Mouse (Mus musculus): Measurements from ENCODE around the gene Pi4kb. TPM values are rescaled to one million over a fixed set of nuclear protein-coding genes. Genes with fewer than 3 reads are reported as not detected.
"Not testable (repeated sequence)": the region's sequence is repeated elsewhere in the genome, so short reads cannot be mapped to it uniquely, and the experiment has no call there.

Gene Pi4kb
- polyA plus RNA-seq, 3 experiments from 2014 or later = 9.1 to 12.7 (median 10.6) TPM

DNA sequence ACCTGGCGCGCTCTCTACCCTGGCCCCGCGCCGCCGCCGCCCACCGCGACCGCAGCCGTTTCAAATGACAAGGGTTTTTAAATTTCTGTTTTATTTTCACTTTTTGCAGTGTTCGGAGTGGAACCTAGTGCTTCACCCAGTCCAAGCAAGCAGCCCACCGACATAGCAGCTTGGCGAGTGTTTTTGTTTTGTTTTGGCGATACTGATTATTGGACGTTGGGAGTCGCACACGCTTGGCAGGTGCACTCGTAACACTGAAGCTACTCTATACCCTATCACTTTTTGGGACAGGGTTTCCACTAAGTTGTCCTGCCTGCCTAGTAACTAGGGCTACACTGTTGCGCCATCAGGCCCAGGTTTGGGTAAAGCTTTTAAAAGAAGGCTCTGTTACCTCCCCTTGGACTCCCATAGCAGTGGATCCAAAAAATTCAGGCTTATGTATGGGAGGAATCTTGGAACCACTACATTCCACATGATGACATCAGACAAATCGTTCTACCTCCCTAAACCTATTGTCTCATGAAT, 42.1 kb downstream of the Pi4kb start:
- ATAC-seq = no peak

DNA sequence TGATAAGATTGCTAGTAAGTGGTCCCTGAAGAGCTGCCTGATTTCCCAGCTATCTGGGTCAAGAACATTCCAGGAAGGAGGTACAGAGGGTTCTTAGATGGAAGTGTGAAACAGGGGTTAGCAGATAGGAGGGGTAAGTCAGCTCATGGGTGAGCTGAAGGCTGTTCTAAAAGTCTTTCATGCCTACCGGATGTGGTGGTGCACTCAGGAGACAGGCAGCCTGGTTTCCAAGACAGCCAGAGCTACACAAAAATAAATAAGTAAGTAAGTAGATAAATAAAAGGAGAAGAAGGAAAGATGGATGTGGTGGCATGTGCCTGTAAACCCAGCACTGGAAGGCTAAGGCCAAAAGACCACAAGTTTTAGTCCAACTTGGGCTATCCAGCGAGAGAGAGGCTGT, 44.2 kb downstream of the Pi4kb start:
- ATAC-seq = peak; percentile 15

DNA sequence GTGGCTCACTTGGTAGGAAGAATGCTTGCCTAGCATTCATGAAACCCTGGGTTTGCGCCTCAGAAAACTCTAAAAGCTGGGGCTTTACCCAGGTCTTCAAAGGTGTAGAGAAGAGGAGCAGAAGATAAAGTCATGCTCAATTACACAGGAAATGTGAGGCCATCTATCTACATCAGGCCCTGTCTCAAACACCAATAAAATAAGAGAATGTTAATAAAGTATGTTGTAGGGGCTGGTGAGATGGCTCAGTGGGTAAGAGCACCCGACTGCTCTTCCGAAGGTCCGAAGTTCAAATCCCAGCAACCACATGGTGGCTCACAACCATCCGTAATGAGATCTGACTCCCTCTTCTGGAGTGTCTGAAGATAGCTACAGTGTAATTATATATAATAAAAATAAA, 46.4 kb downstream of the Pi4kb start:
- not testable (repeated sequence) for ATAC-seq

DNA sequence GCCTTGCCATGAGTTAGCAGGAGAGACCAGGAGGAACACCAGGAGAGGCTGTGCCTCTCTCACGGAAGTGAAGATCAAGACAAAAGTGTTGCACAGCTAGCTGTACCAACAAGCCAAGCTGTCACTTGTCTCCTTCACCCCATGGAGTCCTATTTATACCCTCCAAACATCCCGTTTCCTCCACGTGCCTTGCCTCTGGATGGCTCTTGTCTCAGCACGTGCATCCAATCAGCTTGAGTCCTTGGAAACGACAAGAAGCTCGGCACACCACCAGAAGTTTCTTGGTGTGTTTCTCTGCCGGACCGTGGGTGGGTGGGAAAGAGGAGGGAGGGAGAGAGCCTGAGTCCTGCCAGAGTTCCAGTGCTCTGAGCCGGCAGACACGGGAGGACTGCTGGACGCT, 50.0 kb downstream of the Pi4kb start:
- no peak for ATAC-seq

DNA sequence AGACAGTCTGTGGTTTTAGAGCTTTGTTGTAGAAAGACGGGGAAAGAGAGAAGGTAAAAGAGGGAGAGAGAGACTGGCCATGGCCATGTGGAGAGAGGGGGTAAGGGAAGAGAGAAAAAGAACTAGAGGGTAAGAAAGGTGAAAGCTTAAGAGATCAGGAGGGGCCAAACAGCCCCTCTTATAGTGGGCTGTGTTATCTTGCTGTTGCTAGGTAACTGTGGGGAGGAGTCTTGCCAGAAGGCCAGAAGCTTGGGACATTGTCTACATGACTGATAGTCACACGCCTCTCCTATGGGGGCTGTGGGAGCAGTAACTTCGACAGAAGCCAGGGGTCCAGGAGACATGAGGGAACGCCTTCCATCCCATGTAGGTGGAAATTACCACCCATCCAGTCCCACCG, 50.7 kb downstream of the Pi4kb start:
- ATAC-seq = no peak

DNA sequence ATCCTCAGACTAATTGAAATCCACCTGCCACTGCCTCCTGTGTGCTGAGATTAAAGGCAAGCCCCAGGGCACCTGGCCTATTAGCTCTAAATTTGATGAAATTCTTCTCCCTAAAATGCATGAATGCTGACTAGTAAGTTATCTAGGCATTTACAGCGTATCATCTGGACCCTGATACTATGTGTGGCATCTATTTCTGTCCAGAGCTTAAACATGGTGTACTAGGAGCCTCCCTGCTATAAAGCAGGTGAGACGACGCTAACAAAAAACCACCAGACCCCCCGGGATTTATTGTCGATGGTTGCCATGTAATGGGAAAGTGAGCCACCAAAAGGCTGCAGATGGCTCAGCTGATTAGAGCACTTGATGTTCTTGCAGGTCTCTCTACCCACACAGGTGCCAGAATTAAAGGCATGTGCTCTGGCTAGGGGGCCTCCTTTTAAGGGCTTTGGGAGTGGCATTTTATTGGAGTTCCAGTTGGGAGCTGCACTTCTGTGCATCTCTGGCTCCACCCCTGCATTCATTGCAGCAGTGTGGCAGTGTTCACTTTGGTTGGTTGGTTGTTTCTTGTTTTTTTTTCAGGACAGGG, 52.6 kb downstream of the Pi4kb start:
- no peak for ATAC-seq

DNA sequence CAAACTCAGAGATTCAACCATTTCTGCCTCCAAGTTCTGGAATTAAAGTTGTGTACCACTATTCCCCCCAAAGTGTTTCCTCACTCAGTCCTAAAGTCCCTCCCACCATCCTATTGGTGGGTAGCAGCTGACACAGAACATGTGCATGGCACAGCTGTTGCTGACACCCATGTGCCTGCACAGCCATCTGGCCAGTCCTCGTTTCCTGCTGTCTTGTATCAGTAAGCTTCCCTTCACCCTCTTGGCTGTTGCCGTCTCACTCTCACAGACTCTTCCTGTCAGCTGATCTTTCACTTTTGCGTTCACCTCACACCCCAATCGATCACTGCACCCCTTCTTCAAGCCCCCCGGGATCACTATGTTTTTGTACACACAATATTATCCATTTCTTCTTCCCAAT, 53.2 kb downstream of the Pi4kb start:
- ATAC-seq = peak; percentile 87

DNA sequence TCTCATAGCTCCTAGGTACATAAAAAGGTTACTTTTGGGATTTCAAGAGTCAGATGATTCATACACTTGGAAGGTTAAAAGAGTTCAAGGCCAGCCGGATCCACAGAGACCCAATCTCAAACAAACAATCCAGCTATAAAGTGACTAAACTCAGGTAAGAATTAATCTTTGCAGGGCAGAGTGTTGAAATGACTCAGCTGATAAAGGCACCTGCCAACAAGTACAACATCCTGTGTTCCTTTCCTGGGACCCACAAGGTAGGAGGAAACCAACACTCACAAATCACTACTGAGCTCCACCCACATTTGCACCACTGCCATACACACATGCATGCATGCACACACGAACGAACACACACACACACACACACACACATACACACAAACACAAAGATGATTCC, 54.1 kb downstream of the Pi4kb start:
- ATAC-seq = peak; percentile 82

DNA sequence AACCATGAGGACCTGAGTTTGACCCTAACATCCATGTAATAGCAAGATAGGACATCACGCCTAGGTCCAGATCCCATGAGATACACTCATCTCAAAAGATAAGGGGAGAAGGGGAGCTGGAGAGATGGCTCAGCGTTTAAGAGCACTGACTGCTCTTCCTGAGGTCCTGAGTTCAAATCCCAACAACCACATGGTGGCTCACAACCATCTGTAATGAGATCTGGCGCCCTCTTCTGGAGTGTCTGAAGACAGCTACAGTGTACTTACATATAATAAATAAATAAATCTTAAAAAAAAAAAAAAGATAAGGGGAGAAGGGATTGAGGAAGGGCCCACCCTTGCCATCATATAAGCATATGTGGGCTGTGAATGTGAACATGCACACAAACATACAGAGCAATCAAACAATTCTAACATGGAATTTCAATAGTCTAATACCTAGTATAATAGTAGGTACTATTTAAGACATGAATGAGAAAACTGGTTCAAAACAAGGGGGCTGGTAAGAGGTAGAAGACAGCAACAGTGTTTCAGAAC, 54.8 kb downstream of the Pi4kb start:
- not testable (repeated sequence) for ATAC-seq

DNA sequence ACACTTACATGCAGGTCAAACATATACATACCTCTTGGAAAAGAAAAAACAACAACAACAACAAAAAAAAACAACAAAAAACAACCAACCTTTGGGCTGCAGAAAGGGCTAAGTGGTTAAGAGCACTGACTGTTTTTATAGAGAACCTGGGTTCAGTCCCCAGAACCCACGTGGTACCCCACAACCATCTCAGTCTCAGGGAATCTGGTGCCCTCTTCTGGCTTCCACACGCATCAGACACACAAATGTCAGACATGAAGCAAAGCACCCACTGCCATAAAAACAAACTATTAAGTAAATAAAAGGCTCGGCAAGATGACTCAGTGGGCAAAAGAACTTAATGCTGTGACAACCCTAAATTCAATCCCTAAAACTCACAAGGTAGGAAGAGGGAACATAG, 55.4 kb downstream of the Pi4kb start:
- ATAC-seq = no peak

DNA sequence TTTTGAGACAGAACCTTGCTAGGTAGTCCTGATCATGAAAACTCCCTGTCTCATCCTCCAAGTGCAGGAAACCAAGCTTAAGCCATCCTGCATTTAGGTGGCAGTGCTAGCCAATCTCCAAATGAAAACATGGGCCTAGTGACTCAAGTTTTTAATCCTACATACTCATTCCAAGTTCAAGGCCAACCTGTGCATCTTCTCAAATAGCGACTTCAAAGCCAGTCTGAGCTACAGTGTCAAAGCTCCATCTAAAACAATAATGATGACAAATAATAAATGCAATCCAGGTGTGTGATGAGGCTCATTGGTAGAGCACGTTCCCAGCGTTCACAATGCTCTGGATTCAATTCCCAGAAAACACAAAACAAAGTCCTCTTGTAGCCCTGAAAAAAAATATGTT, 67.1 kb downstream of the Pi4kb start:
- no peak for ATAC-seq

DNA sequence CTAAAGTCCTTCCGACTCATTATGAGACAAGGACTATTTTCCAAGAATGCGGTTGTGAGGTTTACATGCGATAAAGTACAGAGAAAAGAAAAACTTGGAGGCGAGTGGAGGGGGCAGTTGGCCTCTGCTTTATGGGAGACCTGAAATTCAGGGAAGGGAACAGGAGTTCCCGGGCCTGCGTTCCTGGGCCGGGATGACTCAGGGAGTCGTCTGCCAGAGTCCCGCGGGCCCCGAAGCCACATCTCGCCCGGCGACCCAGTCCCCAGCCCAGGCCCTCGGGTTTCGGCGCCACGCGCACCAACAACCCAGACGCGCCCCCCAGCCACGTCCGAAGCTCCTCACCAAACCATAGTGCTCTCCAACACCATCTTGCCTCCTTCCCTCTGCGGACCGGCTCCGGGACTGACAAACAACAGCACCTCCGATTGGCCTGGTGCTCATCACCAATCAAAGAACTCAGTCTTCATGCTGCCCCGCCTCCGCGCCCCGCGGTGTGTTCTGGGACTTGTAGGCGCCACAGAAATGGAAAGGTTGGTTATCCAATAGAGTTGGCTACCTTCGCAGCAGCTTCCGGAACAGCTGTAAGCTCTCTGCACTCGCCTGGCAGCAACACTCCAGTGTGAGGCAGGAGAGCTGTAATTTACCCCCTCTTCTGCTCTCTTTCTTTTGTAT, 67.8 kb downstream of the Pi4kb start, which contains the start of gene Psmd4:
TSS of gene Psmd4 (minus strand) at position 449 of the 672 bp plus-strand sequence.
- ATAC-seq = peak; percentile 96

DNA sequence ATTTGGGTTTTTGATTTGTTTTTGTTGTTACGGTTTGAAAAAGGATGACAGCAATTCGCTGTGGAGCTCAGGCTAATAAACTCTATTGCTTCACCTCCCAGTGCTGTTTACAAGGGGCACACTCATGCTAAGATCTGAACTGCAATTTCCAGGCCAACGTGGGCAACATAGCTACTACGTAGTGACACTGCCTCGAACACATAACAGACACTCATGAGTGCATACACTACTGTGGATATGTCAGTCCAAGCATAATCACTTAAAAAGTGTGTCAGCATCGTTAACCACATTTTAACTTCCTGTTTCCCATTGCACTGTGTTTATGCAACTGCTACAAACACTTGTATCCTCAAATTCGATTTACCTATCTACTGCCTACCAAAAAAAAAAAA, 68.3 kb downstream of the Pi4kb start:
- ATAC-seq = peak; percentile 71

DNA sequence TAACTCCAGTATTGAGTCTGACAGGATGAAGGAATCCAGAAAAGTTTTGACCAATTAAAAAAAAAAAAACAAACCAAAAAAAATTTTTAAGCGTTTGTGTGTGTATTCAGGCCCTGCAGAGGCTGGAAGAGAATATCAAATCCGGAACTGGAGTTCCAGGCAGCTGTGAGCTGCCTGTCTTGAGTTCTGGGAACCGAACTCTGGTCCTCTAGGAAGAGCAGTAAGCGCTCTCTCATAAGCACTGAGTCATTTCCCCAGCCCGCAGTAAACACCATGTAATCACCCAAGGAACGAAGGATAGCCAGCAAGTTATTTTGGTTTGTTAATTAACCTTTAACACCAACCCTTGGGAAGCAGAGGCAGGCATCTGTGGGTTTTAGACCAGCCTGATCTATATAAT, 68.7 kb downstream of the Pi4kb start:
- ATAC-seq = no peak

DNA sequence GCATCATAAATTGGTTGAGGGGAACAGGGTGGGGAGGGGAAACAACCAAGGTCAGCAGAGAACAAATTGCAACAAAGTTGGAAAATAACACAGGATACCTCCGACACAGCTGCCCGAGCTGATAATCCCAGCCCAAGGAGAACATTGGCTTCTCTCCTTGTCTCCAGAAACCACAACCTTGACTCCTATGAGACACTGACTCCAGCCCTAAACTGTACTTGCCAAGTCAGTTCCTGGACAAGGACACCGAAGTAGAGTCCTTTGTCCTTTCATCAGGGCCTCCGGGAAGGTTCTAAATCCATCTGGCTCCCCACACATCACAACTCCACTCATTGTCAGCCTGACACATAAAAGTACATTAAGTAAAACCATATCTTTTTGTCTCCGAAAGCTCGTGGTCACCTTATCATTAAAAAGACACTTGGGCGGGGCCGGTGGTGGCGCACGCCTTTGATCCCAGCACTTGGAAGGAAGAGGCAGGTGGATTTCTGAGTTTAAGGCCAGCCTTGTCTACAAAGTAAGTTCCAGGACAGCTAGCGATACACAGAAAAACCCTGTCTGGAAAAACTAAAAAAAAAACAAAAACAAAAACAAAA, 72.0 kb downstream of the Pi4kb start:
- no peak for ATAC-seq

DNA sequence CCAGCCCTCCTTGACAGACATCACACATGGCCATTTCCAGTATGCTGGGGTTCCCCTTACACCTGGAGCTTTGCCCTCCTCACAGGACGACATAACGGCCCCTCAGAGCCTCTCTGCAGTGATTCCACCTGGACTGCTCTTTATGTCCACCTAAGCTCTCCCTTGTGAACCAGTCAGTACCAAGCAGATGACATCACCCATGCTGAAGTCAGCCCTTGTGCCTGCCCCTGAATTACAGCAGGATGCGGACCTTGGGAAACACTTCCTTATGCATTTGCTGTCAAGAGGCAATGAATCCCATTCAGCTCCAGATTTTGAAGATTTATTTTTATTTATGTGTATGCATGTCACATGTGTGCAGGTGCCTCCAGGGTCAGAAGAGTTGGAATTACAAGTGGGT, 73.4 kb downstream of the Pi4kb start:
- ATAC-seq = no peak

DNA sequence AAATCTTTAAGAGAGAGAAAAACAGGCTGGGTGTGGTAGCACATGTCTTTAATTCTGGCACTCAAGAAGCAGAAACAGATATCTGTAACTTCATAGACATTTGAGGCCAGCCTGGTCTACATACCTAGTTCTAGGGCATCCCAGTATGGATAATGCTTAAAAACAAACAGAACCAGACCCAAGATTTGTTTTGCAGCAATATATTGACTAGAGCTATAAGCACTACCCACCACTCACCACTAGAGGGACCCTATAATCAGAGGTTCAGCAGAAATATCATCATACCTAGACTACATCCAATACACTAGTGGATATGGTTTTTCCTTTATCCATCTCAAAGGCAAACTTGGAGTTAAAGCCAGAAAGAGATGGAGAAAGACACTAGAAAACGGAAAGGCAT, 78.4 kb downstream of the Pi4kb start:
- peak; percentile 92 for ATAC-seq

DNA sequence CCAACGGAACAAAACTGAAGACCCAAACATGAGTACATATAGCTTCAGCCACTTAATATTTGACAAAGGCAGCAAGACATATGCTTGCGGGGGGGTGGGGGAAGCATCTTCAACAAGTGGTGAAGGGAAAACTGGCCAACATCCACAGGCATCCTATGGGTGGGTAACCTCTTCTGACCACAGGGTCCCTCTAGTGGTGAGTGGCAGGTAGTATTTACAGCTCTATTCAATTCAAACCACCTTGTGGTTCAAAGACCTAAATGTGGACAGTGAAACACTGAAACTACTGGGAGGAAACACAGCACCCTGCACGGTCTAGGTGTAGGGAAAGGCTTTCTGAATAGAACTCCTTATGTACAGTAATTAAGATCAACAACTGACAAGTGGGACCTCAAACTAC, 79.2 kb downstream of the Pi4kb start:
- peak; percentile 75 for ATAC-seq

DNA sequence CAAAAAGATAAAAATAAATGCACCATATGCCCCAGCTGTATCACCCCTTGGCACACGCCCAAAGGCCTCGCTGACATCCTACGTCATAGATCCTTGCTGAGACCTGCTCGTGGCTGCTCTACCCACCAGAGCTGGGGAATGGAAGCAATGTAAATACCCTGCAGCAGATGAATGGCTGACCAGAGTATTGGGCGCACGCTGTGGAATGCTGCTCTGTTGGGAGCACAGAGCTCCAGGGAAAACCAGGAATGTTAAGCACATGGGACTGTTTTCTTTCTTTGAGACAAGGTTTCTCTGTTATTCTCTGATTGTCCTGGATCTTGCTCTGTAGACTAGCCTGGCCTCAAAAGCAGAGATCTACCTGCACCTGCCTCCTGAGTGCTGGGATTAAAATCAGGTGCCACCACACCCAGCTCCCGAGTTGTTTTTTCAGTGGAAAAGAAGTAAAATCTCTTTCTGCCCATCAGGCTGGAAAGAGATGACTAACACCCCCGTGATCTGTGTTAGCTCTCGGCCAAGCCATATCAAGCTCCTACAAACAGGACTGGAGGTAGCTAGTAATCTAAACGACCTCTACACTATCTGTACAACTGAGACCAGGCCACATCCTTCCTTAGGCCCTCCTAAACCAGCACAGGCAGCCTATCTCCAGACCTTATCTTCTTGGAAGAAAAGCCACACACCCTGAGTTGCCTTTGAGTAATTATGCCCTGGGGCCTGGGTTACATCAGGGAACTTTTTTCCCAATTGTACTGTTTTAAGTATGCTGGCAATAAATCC, 80.1 kb downstream of the Pi4kb start:
- no peak for ATAC-seq

DNA sequence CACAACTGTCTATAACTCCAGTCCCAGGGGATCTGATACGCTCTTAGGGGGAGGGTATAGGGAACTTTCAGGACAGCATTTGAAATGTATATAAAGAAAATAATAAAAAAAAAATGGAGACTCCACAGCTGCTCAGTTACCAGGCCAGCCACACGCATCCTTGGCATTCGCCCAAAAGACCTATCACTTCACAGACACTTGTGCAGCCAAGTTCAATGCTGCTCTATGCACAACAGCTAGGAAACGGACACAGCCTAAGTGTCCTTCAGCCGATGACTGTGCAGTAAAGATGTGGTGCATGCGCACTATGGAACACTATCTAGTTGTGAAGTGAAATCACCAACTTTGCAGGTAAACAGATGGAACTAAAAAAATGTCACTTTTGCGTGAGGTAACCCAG, 81.7 kb downstream of the Pi4kb start:
- ATAC-seq = no peak

Data from inflammation-experienced regulatory T-cells, adult 6 months (primary cell).